Mouse (Mus musculus) right cerebral cortex, postnatal 36 days (tissue): Measurements from ENCODE around the gene Tmem202.
A peak's percentile ranks its signal among the peaks of the same experiment; 100 is the strongest.

ENCODE experiments used
- DNase-seq, 2 experiments: peaks; one replicate each; pipeline ENCODE4 v3.0.0; 2022; ENCODE audit warnings: low spot score in 2 of 2, mixed read lengths in 1 of 2

The Tmem202 gene

GRCm38 (mm10) chr9:59533889-59534288 is 5.8 kb downstream of the Tmem202 start:
- no peak for DNase-seq

GRCm38 (mm10) chr9:59533422-59533821 is 6.2 kb downstream of the Tmem202 start:
- no peak for DNase-seq

- DNase-seq = no peak
Measured at GRCm38 (mm10) chr9:59531645-59532044, 8.0 kb downstream of the Tmem202 start.

DNA sequence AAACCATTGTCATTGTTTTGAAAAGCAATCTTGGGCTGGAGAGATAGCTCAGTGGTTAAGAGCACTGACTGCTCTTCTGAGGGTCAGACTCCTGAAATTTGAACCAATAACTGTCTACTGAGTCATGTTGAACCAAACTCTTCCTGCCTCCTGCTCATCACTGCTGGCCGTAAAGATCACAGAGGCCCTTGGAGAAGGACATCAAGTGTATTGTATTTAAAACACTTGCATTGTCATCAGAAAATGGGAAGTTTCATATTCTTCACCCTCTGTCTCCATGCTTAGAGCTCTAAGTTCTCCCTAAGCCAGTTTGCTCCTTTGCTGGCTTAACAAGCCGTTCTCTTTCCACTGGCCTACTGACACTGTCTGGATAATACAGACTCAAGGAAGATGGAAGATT is 11.4 kb downstream of the Tmem202 start:
- no peak for DNase-seq

- DNase-seq = no peak
Measured at GRCm38 (mm10) chr9:59527580-59527979, 12.1 kb downstream of the Tmem202 start.

DNA sequence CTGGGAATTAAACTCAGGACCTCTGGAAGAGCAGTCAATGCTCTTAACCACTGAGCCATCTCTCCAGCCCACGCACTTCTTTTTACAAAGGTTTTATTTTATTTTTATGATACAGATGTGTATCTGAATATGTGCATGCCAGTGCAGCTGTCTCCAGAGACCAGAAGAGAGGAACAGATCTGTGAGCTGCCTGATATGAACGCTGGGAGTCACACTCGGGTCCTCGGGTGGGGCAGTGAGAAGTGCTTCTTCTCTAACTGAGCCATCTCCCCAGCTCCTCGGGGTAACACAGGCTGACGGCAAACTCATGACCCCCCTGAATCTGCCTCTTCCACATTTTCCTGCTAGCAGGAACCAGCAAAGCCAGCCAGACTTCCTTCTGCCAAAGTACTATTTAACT is 12.9 kb downstream of the Tmem202 start:
- no peak for DNase-seq

DNA sequence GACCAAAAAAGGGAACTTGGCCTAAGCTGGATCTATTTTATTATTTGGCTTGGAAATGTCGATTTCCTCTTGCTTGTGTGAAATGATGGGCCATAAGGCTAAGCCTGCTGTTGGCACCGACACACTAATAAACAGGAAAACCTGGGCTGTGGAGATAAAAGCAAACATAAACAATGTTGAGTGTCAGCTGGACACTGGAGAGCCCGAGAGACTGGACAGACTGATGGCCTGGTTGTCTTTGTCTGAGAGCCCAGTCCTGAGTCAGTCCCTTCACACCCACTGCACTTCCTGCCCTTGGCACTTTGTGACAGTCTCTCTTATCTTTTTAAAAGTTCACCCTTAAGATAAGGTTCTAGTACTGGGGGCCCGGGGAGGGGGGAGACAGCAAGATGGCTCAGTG is 16.7 kb downstream of the Tmem202 start:
- no peak for DNase-seq

GRCm38 (mm10) chr9:59519396-59519795 is 20.3 kb downstream of the Tmem202 start:
- DNase-seq = no peak

GRCm38 (mm10) chr9:59518976-59519375 is 20.7 kb downstream of the Tmem202 start:
- peak in 1 of 2 experiments; percentile 34 for DNase-seq

DNA sequence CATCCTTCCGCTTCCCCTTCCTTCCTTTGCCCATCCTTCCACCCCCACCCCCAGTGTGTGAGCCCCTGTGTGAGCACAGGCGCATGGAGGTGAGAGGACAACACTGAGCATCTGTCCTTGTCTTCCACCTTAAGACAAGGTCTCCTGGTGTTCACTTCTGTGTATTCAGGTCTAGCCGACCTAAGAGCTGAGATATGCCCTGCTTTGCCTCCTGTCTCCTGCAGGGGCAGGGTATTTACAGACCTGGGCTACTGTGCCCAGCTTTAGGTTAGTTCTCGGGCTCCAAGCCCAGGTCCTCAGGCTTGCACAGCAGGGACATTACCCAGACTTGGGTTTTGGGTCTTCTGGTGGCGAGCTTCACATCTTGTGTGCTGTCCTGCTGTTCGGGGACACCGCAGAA is 22.5 kb downstream of the Tmem202 start:
- DNase-seq = no peak

DNA sequence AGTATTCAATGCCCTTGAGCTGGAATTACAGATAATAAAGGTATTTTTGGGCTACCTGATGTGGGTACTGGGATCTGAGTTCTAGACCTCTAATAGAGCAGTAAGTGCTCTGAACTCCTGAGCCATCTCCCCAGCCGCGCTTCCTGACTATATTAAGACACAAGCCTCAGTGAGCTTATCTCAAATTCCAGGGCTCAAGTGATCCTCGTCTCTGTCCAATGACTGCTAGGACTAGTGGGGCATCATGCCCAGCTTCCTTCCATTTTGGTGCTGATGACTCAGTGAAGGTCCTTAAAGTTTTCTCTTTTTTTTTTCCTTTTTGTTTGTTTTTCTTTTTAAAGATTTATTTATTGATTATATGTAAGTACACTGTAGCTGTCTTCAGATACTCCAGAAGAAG is 24.6 kb downstream of the Tmem202 start:
- DNase-seq = no peak

- no peak for DNase-seq
Measured at GRCm38 (mm10) chr9:59512381-59512780, 27.3 kb downstream of the Tmem202 start.

- no peak for DNase-seq
Measured at GRCm38 (mm10) chr9:59508146-59508545, 31.5 kb downstream of the Tmem202 start.

- DNase-seq = no peak
Measured at GRCm38 (mm10) chr9:59487331-59487730, 52.3 kb downstream of the Tmem202 start.

DNA sequence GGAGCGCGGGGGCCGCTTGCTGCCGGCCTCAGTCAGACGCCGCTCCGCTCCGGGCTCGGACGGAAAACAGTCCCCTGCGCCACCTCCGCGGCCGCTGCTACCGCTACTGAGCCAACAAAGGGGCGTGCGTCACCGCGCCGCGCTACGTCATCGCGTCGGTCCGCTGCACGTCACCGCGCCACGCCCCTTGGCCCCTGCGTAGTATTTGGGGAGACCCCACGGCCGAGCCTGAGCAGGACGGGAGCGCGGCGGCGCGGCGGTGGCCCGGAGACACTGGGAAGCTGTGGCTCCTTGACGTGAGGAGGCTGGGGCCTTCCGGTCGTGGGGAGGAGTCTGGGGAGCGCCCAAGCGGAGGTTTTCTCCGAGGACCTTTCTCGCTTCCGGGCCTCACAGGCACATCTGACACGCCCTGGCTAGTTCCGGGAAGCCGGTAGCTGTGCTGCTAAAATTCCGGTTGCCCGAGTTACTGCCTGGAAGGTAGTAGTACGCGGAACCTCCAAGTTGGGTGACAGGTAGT is 53.0 kb downstream of the Tmem202 start, which contains the start of gene Arih1:
Arih1 (minus strand) TSS at position 70 of the 517 bp plus-strand sequence.
- peak; percentile 98 to 99 for DNase-seq

- no peak for DNase-seq
Measured at GRCm38 (mm10) chr9:59486076-59486518, 53.5 kb downstream of the Tmem202 start.

DNA sequence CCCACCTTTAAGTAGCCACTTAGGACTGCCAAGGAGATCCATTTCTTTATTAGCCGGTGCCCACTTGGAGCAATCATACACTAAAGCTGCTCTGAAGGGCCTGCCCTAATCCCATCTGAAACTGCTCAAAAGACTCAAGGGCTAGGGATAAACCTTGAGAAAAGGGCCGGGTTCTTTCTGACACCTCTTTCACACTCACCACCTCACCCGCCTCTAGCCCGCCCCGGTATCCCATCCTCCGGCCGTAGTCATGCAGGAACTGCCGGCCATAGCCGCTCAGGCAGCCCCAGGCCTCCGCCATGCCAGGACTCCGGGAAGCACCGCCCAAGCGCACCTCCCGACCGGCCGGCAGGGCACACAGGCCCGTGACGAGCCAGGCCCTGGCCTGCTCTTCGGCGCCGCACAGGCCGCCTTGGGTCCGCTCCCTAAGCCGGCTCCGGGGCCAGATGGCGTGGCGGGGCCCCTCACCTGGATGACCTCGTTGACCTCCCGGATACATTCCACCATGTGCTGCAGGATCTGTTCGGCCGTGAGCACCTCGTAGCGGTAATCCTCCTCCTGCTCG is 54.1 kb downstream of the Tmem202 start:
- peak; percentile 18 to 19 for DNase-seq

- no peak for DNase-seq
Measured at GRCm38 (mm10) chr9:59484760-59485159, 54.9 kb downstream of the Tmem202 start.

DNA sequence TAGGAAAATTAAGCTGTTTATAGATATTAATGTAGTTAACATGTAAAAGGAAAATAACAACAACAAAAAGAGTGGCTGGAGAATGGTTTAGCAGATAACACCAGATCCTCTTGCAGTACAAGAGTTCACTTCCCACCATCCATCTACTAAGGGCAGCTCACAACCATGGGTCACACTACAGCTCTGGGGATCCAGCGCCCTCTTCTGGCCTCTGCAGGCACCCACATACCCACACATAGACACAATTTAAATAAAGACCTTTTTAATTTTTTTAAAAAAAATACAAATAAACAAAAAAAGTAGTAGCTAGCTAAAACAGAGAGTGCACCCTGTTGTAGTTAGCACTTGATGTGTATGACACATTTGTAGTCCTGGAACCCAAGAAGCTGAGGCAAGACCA is 57.2 kb downstream of the Tmem202 start:
- no peak for DNase-seq

GRCm38 (mm10) chr9:59476617-59477016 is 63.0 kb downstream of the Tmem202 start:
- no peak for DNase-seq

GRCm38 (mm10) chr9:59474838-59475237 is 64.8 kb downstream of the Tmem202 start:
- DNase-seq = no peak

DNA sequence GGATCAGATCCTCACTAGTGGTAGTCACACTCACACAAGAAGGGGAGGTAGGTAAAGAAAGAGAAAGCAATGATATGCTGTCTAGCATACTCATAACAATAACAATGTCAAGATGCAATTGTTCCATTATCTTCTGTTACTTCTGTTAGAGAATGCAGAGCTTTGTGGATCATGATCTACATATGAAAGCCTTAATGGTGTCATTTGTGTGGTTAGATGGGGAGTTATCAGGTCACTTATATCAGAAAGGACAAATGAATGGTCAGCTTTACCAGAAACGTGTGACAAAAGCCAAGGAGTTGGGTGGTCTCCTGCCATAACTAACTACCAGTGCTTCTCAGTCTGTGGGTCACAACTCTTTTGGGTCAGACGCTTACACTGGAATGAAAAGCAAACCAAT is 66.5 kb downstream of the Tmem202 start:
- DNase-seq = no peak

DNA sequence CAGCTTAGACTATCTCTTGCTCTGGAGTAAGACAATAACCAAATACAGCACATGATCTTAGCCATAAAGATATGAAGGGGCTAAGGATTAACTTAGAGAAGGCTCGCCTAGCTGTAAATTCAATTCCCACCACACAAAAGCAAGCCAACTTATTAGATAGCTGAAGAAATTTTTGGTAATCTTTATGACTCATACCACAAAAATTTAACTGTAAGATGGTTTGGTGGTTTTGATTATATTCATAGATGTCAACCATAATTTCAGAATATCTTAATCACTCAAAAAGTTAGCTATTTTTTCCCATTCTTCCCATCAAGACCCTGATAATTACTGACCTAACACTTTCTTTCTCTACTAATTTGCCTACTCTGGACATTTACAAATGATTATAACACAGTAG is 70.2 kb downstream of the Tmem202 start:
- no peak for DNase-seq
